Mouse (Mus musculus) lung, postnatal 4 days (tissue): ENCODE results near the gene Rras.
A peak's percentile ranks its signal among the peaks of the same experiment; 100 is the strongest.

Source experiments
- DNase-seq, 2 experiments: peaks; one replicate each; pipeline ENCODE4 v3.0.0; 2021

Gene Rras

GRCm38 (mm10) chr7:45027761-45028160 lies 10.0 kb downstream of the Rras start:
- DNase-seq, result no peak

DNA sequence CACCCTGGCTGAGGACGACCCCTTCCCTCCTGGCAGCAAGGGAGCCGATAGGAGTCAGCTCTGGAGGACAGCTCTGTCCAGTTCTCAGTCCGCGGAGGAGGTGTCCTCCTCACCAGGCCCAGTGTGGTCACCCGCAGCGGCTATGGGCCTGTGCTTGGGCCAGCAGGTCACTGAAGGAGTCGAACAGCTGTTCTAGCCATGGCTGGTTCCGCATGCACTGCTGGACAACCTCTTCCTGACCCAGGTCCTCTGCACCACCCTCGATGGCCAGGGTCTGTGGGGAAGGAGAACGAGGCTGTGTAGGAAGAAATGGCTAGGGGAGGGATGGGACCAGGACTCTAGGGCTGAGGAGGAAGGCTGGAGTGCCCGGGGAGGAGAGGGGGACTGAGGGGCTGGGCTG lies 10.6 kb downstream of the Rras start:
- no peak for DNase-seq

DNA sequence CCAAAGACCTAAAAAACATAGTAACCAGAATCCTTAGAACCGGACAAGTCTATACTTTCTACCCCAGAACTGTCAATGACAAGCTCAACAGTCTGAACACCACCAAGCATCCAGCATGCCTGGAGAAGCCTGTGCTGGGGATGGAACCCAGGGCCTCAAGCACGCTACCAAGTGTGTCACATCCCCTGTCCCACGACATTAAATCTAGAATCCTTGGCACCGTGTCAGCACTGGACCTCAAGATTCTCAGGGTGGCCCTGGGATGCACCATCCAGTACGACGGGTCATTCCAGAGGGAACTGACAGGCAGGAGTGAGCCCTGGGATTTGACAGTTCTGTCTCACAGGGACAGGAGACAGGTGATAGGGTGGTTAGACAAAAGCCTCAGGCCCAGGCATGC lies 12.2 kb downstream of the Rras start:
- no peak for DNase-seq

DNA sequence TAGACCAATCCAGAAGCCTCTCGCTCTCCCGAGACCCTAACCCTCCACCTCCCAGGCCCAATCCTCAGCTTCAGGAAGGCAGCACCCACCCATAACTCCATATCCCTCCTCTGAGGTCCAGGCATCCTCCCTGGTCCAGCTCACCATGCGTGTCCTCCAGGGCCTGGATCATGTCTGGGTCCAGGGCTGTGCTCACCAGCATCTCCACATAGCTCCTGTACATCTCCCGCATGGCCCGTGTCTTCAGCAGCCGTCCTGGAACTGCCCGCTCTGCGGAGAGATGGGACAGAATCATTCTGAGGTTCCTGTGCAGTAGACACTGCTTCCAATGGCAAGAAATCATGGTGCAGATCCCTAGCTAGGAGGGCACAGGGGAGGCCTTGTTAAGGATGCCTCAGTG lies 13.1 kb downstream of the Rras start:
- DNase-seq, result no peak

DNA sequence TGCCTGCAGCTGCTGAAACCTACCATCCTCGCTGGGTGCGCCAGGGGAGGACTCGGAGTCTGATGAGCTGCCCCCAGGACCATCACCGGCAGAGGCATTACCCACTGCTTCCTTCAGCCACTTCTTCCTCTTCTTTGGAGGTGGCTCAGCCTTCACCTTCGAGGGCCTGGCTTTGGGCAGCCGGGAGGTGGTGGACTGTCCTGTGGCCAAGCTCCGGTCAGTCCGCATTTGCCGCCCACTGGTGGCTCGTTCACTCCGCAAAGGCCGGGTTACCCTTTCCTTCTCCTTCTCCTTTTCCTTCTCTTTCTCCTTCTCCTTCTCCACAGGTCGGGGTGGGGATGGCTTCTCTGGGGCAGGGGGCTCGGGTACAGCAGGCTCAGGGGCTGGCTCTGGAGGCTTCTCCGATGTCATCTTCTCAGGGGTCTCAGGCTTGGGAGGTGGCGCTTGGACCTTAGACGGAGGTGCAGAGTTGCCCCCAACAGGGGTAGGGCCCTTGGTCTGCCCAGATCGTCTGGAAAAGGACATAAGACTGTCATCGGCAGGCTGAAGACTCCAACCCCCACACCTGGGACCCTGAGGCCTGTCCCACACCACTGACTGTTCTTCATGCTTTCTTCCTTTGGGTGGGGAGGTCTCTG lies 16.1 kb downstream of the Rras start:
- no peak for DNase-seq

DNA sequence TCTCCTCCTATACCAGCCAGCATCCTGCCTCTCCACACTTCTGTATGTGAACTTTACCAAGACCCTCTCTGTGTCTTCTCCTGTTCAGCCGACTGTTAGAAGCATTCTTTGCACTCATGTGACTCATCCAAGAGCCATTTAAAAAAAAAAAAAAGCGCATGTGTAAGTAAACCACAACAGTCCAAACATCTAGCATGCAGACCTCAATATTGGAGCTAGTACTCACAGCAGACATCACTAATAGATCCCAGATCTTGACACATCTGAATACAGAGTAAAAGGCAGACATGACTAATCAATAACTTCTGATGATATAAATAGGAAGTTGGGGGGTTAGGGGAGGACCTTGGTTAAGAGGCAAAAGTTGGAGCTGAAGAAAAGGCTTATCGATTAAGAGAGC lies 17.9 kb downstream of the Rras start:
- DNase-seq, result no peak

DNA sequence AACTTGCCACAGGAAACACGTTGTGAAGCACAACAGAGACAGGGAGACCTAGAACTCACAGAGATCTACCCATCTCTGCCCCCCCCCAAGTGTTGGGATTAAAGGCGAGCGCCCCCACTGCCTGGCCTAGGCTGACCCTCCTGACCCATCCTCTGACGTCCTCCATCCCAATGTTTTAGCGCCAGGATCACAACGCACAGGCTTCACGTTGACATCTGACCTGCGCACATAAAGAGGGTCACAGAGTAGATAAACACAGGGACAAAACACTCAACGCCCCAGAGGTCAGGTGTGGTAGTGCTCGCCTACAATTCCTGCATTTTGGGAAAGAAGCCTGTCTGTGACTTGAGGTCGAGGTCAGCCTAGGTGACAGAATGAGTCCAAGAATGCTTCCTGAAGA lies 18.9 kb downstream of the Rras start:
- DNase-seq, result no peak

DNA sequence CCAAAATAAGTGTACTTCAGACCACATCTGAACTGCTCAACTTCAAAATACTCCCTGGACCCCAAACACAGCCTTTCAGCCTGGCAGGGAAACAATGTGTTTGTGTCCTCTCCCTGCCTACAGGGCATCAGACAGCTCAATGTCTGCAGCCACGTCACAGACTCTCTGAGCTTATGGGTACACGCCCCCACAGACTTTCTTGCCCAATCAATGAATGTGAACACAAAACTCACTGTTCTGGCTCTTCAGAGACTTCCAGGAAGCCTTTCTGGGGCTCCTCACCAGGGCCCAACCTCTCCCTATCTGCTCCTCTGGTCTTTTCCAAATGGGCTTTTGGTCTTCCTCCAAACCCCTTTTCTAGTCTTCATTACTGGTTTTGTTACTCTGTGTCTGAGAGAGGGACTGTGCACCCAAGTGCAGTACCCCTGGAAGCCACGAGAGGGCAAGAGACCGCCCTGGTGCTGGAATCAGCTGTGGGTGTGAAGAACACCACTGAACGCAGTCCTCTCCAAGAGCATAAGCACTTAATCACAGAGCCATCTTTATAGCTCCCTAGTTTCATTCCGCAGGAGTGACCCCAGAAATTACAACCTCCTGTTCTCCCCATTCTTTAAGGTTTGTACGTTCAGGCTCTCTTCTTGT lies 20.1 kb downstream of the Rras start:
- peak; percentile 68 to 81 for DNase-seq

- DNase-seq, result no peak
Measured at GRCm38 (mm10) chr7:45038411-45038810, 20.6 kb downstream of the Rras start.

DNA sequence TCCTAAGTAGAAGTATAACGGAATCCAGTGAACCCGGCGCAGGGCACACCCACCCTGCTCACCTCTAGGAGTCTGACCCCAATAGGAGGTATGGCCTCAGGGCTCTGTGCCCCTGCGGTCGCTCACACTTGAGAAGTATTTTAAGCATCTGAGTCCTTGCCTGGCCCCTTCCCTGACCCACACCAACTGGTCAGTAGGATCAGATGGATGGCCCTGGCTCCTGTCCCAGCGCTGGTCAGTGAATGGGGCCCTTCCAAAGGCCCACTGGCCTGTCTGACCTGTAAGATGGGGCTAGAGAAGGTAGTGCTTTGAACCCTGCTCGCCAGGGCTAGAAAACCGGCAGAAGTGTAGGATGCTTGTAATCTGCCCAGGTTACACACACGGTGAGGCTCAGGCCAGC lies 23.1 kb downstream of the Rras start:
- no peak for DNase-seq

DNA sequence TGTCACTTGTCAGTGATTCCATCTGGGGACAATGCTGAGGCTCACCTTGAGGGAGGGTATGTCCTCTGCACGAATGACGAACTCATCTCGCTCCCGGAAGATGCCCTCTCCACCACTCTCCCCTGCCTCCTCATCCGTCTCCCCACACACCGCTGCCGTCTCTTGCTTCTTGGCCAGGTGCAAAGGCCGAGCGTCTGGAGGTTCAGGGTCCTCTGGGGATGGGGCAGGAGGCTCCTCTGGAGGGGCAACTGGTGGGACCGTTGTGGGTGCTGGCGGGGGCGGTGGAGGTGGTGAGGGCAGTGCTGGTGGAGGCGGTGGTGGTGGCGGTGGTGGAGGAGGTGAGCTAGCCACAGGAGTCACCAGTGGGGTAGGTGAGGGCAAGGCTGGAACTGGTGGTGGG lies 25.5 kb downstream of the Rras start:
- DNase-seq, result no peak

GRCm38 (mm10) chr7:45045741-45046140 lies 28.0 kb downstream of the Rras start:
- no peak for DNase-seq

GRCm38 (mm10) chr7:45046853-45047350 lies 29.1 kb downstream of the Rras start:
- DNase-seq, result no peak

DNA sequence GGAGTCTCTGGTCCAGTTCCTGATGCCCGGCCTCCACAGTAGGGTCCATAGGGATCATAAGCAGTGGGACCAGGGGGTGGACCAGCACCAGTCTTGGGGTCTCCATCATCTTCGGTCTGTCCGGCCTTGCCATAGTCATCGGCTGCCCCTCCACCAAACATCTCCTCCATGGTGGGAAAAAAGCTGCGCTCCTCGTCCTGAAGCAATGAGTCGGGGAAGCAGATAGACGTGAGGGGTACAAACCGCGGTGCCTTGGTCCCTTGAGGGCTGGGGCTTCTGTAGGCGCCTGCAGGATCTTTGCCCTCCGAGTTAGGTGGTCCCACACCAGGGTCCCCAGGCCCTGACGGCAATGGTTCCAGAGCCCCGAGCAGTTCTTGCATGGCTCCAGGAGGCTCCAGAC lies 29.7 kb downstream of the Rras start:
- no peak for DNase-seq

- no peak for DNase-seq
Measured at GRCm38 (mm10) chr7:45048001-45048890, 30.5 kb downstream of the Rras start.

- DNase-seq, result no peak
Measured at GRCm38 (mm10) chr7:45048923-45049657, 31.3 kb downstream of the Rras start.

DNA sequence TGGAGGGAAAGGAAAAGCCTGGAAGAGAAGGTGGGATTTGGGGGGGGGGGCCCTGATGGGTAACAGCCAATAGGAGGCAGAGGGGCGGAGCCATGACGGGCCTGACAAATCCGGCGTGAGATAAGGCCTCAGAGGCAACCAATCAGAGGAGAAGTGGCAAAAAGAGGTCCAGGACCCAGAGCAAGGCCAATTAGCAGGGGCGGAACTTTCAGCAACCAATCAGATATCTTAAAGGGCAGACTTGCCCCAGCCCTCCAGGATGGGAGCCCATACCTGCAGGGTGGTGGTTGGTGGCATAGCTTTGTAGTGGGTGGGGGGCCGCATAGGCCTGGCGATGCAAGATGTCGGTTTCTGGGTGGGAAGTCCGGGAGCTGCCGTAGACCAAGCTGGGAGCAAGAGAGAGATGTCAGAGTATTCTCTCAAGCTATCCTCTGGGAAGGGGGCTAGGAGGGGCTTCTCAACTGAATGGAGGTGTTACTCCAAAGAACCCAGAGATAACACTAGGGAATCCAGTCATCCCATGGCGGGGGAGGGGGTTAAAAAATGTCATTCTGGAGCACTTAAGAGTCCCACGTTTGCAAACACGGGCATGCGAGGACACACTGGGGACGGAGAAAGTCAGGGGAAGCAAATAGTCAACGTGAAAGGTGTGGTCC lies 33.3 kb downstream of the Rras start:
- DNase-seq, result peak; percentile 80 to 85

DNA sequence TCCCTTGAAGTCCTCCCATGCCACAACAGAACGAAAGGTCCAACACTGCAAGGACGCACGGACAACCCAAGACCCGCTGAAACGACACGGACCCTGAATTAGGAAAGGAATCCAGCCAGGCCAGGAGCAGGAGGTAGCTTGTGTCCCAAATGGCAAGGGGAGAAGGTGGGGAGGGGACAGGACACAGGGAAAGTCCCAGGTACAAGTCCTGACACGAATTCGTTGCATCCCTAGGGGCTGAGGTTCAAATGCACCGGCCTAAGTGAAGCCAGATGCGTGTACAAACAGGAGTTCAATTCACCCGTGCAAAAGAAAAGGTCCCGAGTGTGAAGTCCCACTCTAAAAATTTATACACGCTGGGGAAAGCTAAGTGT lies 33.8 kb downstream of the Rras start:
- no peak for DNase-seq

GRCm38 (mm10) chr7:45052181-45052861 lies 34.6 kb downstream of the Rras start:
- DNase-seq, result peak; percentile 46 to 61

- DNase-seq, result no peak
Measured at GRCm38 (mm10) chr7:45052862-45053116, 35.0 kb downstream of the Rras start, which contains the start of gene Prr12. TSS of gene Prr12 (minus strand) at chr7:45052881.

DNA sequence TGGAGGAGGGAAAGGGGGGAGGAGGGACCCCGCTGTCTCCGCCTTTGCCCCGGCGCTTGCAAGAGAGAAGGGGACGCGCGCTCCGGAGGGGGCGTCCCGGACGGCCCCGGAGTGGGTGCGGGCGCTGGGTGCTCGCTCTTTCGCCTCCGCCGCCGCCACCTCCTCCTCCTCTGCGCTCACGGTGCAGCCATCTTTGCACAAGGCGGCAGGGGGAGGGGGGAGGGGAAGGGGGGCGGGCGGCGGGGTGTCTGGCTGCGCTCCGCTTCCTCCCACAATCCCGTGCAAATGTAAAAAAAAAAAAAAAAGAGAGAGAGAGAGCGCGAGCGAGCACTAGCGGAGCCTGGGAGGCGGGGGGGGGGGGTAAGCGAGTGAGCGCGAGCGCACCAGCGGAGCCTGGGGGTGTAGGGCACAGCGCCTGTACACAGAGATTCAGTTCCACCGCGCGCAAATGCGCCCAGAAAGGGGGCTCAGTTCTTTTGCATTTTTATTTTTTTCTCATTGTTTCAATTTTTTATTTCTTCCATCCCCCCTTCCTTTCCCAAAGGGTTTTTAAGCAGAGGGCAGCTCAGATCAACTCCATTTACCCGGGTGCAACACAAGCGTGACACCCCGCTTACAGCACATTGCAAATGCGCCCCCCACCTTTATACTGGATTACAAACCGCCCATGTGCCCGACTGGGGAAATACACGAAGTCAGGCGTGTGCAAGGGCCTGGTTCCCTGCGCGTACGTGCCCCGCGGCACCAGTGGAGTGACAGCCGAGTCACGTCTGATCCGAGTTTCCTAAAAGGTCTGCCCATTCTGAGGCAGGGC lies 35.6 kb downstream of the Rras start:
- peak; percentile 80 to 85 for DNase-seq
